ENCODE assay signal across 16 mouse cellular contexts in the genomic region with DNA sequence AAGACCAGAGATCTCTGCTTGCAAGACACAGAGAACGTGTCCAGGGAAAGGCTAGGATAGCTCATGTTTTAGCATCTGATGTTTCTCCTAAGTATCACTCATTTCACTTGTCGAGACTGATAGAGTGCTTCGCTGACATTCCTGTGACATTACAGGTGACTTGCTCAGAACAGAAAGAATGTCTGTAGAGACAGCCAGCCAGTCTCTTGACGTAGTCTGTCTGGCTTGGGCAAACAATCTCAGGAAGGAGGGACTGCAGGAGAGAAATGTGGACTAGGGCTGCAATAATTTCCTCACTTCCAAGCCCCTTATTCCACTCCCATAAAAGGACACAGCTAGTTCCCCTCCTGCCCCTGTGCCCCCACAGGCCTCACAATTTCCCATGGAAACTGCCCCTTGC.
"Had no signal": no experiment of that assay in that cellular context is flagged by ENCODE, and none has a peak within 500 bp of the region (broad histone marks: within the 10 kb centered on the region; RNA-seq: fewer than 3 reads in every experiment).

No protein-coding gene starts in this region.

- H3K4me3 ChIP-seq: liver, embryonic 13.5 days; liver, embryonic 15.5 days; megakaryocyte, embryonic 14.5 days; midbrain, embryonic 13.5 days; midbrain, embryonic 15.5 days; neural tube, embryonic 12.5 days; stomach, embryonic 15.5 days had no signal

- DNase-seq: liver, embryonic 13.5 days; liver, postnatal 0 days; lung, adult 2 months; right cerebral cortex, postnatal 14 days; thymus, adult 2 months; thymus, postnatal 25 days; thymus, postnatal 4 days had no signal

- H3K4me2 ChIP-seq: liver, embryonic 13.5 days; liver, embryonic 15.5 days; midbrain, embryonic 11.5 days; midbrain, embryonic 13.5 days; midbrain, embryonic 15.5 days; neural tube, embryonic 12.5 days; stomach, embryonic 15.5 days had no signal

- H3K9ac ChIP-seq: liver, embryonic 13.5 days; liver, embryonic 15.5 days; liver, postnatal 0 days; midbrain, embryonic 13.5 days; midbrain, embryonic 15.5 days; neural tube, embryonic 12.5 days; stomach, embryonic 15.5 days had no signal

- H3K4me1 ChIP-seq: liver, embryonic 13.5 days; liver, embryonic 15.5 days; midbrain, embryonic 13.5 days; midbrain, embryonic 15.5 days; neural tube, embryonic 12.5 days; stomach, embryonic 15.5 days had no signal

- ATAC-seq: liver, postnatal 0 days; midbrain, embryonic 13.5 days; midbrain, embryonic 15.5 days had no signal

- H3K27ac ChIP-seq: liver, embryonic 13.5 days; liver, embryonic 15.5 days; macrophage; midbrain, embryonic 13.5 days; midbrain, embryonic 15.5 days; neural tube, embryonic 12.5 days; stomach, embryonic 15.5 days; stomach, postnatal 0 days had no signal

- H3K27me3 ChIP-seq: megakaryocyte, embryonic 14.5 days; midbrain, embryonic 13.5 days; midbrain, embryonic 15.5 days; neural tube, embryonic 12.5 days; stomach, embryonic 15.5 days had no signal

- H3K9me3 ChIP-seq: liver, embryonic 13.5 days; liver, embryonic 15.5 days; megakaryocyte, embryonic 14.5 days; midbrain, embryonic 13.5 days; midbrain, embryonic 15.5 days; neural tube, embryonic 12.5 days; stomach, embryonic 15.5 days had no signal

- H3K36me3 ChIP-seq: liver, embryonic 13.5 days; liver, embryonic 15.5 days; midbrain, embryonic 13.5 days; midbrain, embryonic 15.5 days; neural tube, embryonic 12.5 days; stomach, embryonic 15.5 days had no signal
